Mouse (Mus musculus) embryonic fibroblast, embryonic 13.5 days (primary cell): Measurements from ENCODE around the gene Pik3r2. TPM values are rescaled to one million over a fixed set of nuclear protein-coding genes. Genes with fewer than 3 reads are reported as not detected.
"Not testable (repeated sequence)": the region's sequence is repeated elsewhere in the genome, so short reads cannot be mapped to it uniquely, and the experiment has no call there.

ENCODE experiments used
- H3K27ac ChIP-seq: 2 replicates; pipeline ENCODE4 v1.5.1; 2012; ENCODE audit warnings: low read length, control low read depth, inconsistent platforms; ENCODE audit not compliant: insufficient read depth
- H3K4me1 ChIP-seq: 2 replicates; pipeline ENCODE4 v1.6.1; 2011; ENCODE audit warnings: low read length; ENCODE audit not compliant: control insufficient read depth, insufficient read depth
- H3K4me3 ChIP-seq: 2 replicates; pipeline ENCODE4 v1.5.1; 2011; ENCODE audit warnings: mild to moderate bottlenecking, control low read depth, low read length; ENCODE audit not compliant: insufficient read depth
- CTCF ChIP-seq: IDR thresholded peaks from 2 replicates; pipeline ENCODE4 v1.5.1; 2011; ENCODE audit warnings: mild to moderate bottlenecking, control low read depth, low read length, moderate library complexity, borderline replicate concordance; ENCODE audit not compliant: insufficient read depth
- POLR2A ChIP-seq: IDR thresholded peaks from 2 replicates; pipeline ENCODE4 v1.6.1; 2011; ENCODE audit warnings: low read depth, mild to moderate bottlenecking, control low read depth, low read length, moderate library complexity
- polyA plus RNA-seq: library from polyadenylated mRNA; stranded (reverse); fragments of >200 nt; gene quantifications from 2 replicates; pipeline ENCODE4 v1.2.4, GENCODE M21; 2011; ENCODE audit warnings: low read depth; ENCODE audit not compliant: missing spikeins, insufficient read length

Pik3r2 gene
- 42.8 and 43.5 TPM in 2 replicates for polyA plus RNA-seq

DNA sequence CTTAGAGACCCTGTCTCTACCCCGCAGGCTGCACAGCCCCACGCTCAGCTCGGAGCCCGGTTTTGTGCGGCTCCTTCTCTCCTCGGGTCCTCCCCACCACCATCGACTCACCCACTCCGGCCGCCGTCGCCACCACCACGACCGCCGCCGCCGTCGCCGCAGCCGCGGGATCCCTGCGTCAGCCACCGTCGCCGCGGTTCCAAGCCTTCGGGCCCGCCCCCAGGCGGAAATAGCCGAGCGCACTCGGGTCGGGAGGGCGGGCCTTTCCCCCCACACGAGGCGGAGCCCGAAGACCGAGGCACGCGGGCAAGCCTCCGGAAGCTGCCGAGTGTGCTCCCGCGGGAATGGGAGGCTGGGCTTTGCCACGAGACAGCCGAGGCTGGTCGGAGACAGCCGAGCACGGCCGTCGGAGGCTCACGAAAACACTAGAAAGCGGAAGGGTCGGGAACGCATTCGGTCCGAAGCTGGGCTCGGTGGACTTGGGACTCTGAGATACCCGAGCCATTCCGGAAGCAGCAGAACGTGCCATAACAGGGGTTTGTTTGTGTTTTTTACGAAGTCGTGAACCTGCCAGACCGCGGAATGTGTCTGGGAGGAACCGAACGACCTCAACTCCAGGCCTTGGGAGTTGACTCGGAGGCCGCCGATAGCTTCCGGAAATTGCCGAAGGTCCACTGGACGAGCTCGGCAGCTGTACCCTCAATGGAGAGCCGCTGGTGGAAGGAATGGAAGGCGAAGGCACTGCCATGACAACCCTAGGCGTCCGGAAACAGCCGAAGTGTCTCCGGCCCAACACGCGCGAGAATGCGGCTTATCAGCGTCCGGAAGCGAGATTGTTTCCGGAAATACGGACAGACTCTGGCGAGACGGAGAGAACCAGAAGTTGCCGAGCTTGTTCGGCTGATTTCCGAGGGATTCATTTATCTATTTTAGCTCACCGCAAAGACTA lies at the start of gene Pik3r2:
Gene Pik3r2 (minus strand): TSS at position 218 of the 949 bp plus-strand sequence.
- Histone ChIP-seq H3K4me3 (peak within 1 kb of the TSS; percentile 81), H3K27ac (peak within 1 kb of the TSS; percentile 97), H3K4me1 (peaks cover 12% of the 10 kb centered on the region; the same call in 1 of the 2 replicates)
- TF ChIP-seq POLR2A (peak; percentile 79), CTCF (no peak)

- Histone ChIP-seq H3K4me3 (no peak overlapping the region), H3K27ac (no peak overlapping the region), H3K4me1 (no peaks in the 10 kb centered on the region)
- no peak for TF ChIP-seq CTCF
Observed at GRCm38 (mm10) chr8:70825816-70826215, 49.3 kb upstream of the Pik3r2 start.

DNA sequence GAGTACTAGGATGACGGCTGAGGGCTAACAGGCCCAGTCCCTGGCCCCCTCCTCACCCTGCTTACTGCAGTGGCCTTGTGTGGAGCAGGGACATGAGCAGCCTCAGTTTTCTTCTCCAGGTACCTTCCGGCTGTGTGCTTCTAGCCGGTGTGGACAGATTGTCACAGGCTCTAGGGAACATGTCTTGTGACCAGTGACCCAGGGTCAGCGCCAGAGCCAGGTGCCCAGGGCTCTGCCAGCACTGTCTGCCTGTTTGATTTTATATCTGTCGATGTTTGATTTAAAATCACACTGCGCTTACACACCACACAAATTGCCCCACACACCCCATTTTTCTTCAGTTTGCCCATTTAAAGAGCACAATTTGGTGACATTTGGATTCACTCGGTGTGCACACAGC lies 47.3 kb upstream of the Pik3r2 start:
- Histone ChIP-seq H3K27ac (no peak overlapping the region), H3K4me1 (no peaks in the 10 kb centered on the region), H3K4me3 (no peak overlapping the region)
- TF ChIP-seq POLR2A (no peak), CTCF (no peak)

DNA sequence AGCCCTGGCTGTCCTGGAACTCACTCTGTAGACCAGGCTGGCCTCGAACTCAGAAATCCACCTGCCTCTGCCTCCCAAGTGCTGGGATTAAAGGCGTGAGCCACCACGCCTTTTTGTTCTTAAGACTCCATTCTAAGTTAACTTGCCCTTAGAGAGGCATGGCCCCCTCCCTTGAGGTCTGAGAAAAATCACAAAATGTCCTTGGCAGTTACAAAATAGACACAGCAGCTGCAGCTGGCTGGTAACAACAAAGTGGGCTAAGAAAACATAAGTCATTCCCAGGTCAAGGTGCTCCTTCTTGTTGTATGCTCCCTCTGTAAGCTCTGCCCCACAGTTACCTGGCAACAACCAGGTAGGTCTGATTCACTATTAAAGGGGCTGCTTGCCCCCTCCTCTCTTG lies 46.1 kb upstream of the Pik3r2 start:
- not testable (repeated sequence) for H3K27ac ChIP-seq, H3K4me3 ChIP-seq, H3K4me1 ChIP-seq

- Histone ChIP-seq H3K4me1 (no peaks in the 10 kb centered on the region), H3K4me3 (no peak overlapping the region), H3K27ac (no peak overlapping the region)
- TF ChIP-seq POLR2A (no peak), CTCF (no peak)
Observed at GRCm38 (mm10) chr8:70821992-70822391, 45.5 kb upstream of the Pik3r2 start.

DNA sequence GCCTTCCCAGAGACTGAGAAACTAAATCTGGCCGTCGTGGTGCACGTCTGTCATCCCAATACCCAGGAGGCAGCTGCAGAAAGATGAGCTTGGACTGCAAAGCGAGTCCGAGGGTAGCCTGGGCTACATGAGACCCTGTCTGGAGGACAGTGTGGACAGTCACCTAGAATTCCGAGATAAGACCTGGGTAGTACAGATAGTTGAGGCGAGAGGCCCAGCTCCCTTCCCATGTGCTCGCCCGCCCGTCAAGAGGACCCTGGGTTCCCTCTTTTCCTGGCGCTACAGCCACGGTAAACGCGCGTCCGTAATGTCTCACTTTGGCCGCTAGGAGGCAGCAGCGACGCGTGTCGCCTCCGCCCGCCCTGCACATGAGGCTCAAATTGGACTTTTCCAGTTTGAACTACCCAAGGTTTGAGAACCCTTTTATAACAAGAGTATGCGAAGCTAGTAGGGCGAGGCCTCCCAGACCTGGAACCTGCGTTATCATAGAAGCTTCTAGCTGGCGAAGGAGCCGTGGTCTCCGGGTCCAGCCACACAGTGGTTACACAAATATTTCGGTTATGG lies 45.0 kb upstream of the Pik3r2 start:
- Histone ChIP-seq H3K4me1 (no peaks in the 10 kb centered on the region), H3K4me3 (no peak overlapping the region), H3K27ac (no peak overlapping the region)
- TF ChIP-seq POLR2A (no peak), CTCF (peak; percentile 100)

DNA sequence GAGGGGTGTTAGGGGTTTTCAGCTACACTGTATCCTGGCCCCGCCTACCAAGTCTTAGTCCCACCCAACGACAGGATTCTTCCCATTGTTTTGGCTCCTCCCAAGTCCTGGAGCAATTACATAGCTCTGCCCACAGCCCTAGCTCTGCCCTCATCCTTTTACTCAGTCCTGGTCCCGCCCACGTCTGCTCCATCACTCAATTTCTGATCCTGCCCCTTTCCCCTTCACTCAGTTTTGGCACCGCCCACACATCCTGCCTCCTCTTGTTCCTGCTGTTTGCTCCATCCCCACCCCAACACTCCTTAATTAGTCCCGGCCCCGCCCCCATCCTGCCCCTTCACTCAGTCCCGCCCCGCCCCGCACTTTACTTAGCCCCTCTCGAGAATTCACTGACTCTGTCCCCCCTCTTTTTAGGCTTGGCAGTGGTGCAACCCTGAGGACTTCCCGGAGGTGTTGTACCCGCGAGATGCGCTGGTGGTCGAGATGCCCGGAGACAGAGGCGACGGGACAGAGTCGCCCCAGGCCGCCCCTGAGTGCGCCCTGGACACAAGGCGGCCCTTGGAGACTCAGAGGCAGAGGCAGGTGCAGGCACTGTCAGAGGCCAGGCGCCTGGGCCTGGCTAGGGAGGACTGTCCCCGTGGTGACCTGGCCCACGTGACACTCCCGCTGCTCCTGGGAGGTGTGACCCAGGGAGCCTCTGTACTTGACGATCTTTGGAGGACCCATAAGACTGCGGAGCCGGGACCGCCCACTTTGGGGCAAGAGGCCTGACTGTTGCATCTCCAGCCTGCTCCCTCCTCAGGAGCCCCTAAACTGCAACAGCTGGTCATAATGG lies 43.8 kb upstream of the Pik3r2 start:
- TF ChIP-seq POLR2A (no peak), CTCF (no peak)
- no peak overlapping the region for H3K4me3 ChIP-seq
- no peaks in the 10 kb centered on the region for H3K4me1 ChIP-seq
- H3K27ac ChIP-seq = no peak overlapping the region

GRCm38 (mm10) chr8:70816679-70817078 lies 40.2 kb upstream of the Pik3r2 start:
- H3K4me3 ChIP-seq = no peak overlapping the region
- peaks cover 4% of the 10 kb centered on the region; the same call in 1 of the 2 replicates for H3K4me1 ChIP-seq
- TF ChIP-seq CTCF (no peak), POLR2A (no peak)
- H3K27ac ChIP-seq = no peak overlapping the region

GRCm38 (mm10) chr8:70812885-70813284 lies 36.4 kb upstream of the Pik3r2 start:
- TF ChIP-seq POLR2A (no peak), CTCF (no peak)
- Histone ChIP-seq H3K4me1 (peaks cover 4% of the 10 kb centered on the region; the same call in 1 of the 2 replicates), H3K4me3 (no peak overlapping the region), H3K27ac (no peak overlapping the region)
